Mouse (Mus musculus): Measurements from ENCODE around the gene Ric3. TPM values are rescaled to one million over a fixed set of nuclear protein-coding genes. Genes with fewer than 3 reads are reported as not detected.

Ric3 gene
- total and polyA plus RNA-seq, 3 experiments = 0.13 TPM; not detected in 2

- no peak for TF ChIP-seq MAFK (IDR thresholded peaks at IDR 0.05; ENCODE audit: insufficient replicate concordance, low read length)
- no peak for TF ChIP-seq PAX5 (IDR thresholded peaks at IDR 0.05; ENCODE audit: low read length)
- no peak for TF ChIP-seq MEF2A (IDR thresholded peaks at IDR 0.05; ENCODE audit: borderline replicate concordance, low read depth, low read length)
- TF ChIP-seq ZC3H11A (IDR thresholded peaks at IDR 0.05; ENCODE audit: low read depth, low read length) = no peak
- TF ChIP-seq RAD21 (IDR thresholded peaks at IDR 0.05; ENCODE audit: low read depth, low read length) = no peak
- no peak for TF ChIP-seq MAX (IDR thresholded peaks at IDR 0.05; ENCODE audit: low read length)
- no peak for TF ChIP-seq MXI1 (IDR thresholded peaks at IDR 0.05; ENCODE audit: low read depth, low read length)
- Histone ChIP-seq H3K4me3 (replicated peaks in 1 of 3; ENCODE audit: low read depth in 2 of 3, low read length in 2 of 3, poor library complexity in 1 of 3) (no peak overlapping the region), H3K27me3 (replicated peaks) (peaks cover 38% of the 10 kb centered on the region), H3K9ac (ENCODE audit: insufficient read depth, low read depth) (no peak overlapping the region), H3K9me3 (replicated peaks; ENCODE audit: low read length) (peaks cover 5% of the 10 kb centered on the region), H3K4me2 (ENCODE audit: insufficient read depth, low read depth, poor library complexity, severe bottlenecking) (no peak overlapping the region), H3K4me1 (ENCODE audit: control insufficient read depth in 1 of 2, insufficient read depth in 2 of 2) (no peaks in the 10 kb centered on the region), H3K79me2 (replicated peaks; ENCODE audit: control insufficient read depth, extremely low read depth, insufficient read depth, poor library complexity, severe bottlenecking) (no peaks in the 10 kb centered on the region), H3K36me3 (replicated peaks in 1 of 2; ENCODE audit: control insufficient read depth in 1 of 2, insufficient read depth in 1 of 2, low read length in 1 of 2) (no peaks in the 10 kb centered on the region), H3K27ac (ENCODE audit: insufficient read depth, low read depth) (no peak overlapping the region)
- in situ Hi-C loops (cut with MboI; ENCODE audit: low pct_ligation_motif_present, low pct_unique_long_range_greater_than_20kb, low sequenced_read_pairs) = loop anchor here (10.0 kb wide), 1 partner anchor 212 kb away; no protein-coding TSS in a partner anchor
- dilution Hi-C loops (cut with MboI; ENCODE audit: extremely low pct_ligation_motif_present, extremely low pct_unique_long_range_greater_than_20kb, low sequenced_read_pairs) = no loop called here
- no peak for DNase-seq (ENCODE audit: extremely low read depth)
Measured at GRCm38 (mm10) chr7:109026976-109027375, 56.2 kb downstream of the Ric3 start.

DNA sequence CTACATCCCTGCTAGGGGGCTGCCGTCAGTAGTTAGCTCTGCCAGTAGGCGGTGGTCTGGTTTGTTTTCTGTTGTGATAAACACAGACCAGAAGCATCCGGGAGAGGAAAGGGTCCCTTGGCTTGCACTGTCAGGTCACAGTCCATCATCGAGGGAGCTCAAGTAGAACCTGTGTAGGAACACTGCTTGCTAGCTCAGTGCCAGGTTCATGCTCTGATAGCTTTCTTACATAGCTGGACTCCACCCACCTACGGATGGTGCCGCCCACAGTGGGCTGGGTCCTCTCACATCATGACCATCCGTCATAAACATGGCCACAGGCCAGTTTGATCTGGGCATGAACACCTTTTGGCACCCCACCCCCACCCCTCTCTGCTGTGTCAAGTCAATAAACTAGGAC is 57.4 kb downstream of the Ric3 start:
- H3K27ac ChIP-seq (ENCODE audit: insufficient read depth, low read depth) = no peak overlapping the region
- H3K27me3 ChIP-seq (replicated peaks) = peaks cover 25% of the 10 kb centered on the region
- TF ChIP-seq CHD1 (IDR thresholded peaks at IDR 0.05; ENCODE audit: low read depth, low read length) = no peak
- no peak for TF ChIP-seq POLR2AphosphoS2 (IDR thresholded peaks at IDR 0.05; ENCODE audit: low read depth, low read length)
- no peak for TF ChIP-seq JUND (conservative IDR thresholded peaks at IDR 0.05; ENCODE audit: low read depth, low read length)
- TF ChIP-seq ELF1 (IDR thresholded peaks at IDR 0.05; ENCODE audit: low read depth, low read length) = no peak
- no peak for TF ChIP-seq ETS1 (conservative IDR thresholded peaks at IDR 0.05; ENCODE audit: low read depth, low read length)
- TF ChIP-seq ZKSCAN1 (IDR thresholded peaks at IDR 0.05; ENCODE audit: borderline replicate concordance, low read depth, low read length) = no peak
- dilution Hi-C loops (cut with MboI; ENCODE audit: extremely low pct_ligation_motif_present, extremely low pct_unique_long_range_greater_than_20kb, low sequenced_read_pairs) = no loop called here
- in situ Hi-C loops (cut with MboI; ENCODE audit: low pct_ligation_motif_present, low pct_unique_long_range_greater_than_20kb, low sequenced_read_pairs) = loop anchor here (10.0 kb wide), 1 partner anchor 211 kb away; no protein-coding TSS in a partner anchor
- H3K79me2 ChIP-seq (replicated peaks; ENCODE audit: control insufficient read depth, extremely low read depth, insufficient read depth, poor library complexity, severe bottlenecking) = no peaks in the 10 kb centered on the region
- H3K9ac ChIP-seq (ENCODE audit: insufficient read depth, low read depth) = no peak overlapping the region
- no peak overlapping the region for H3K4me3 ChIP-seq (replicated peaks in 1 of 3; ENCODE audit: low read depth in 2 of 3, low read length in 2 of 3, poor library complexity in 1 of 3)
- H3K4me2 ChIP-seq (ENCODE audit: insufficient read depth, low read depth, poor library complexity, severe bottlenecking) = no peak overlapping the region
- H3K4me1 ChIP-seq (ENCODE audit: control insufficient read depth in 1 of 2, insufficient read depth in 2 of 2) = no peaks in the 10 kb centered on the region
- H3K9me3 ChIP-seq (replicated peaks; ENCODE audit: low read length) = peaks cover 5% of the 10 kb centered on the region
- no peaks in the 10 kb centered on the region for H3K36me3 ChIP-seq (replicated peaks in 1 of 2; ENCODE audit: control insufficient read depth in 1 of 2, insufficient read depth in 1 of 2, low read length in 1 of 2)
- no peak for DNase-seq (ENCODE audit: extremely low read depth)

- no peak overlapping the region for H3K27ac ChIP-seq (ENCODE audit: insufficient read depth, low read depth)
- TF ChIP-seq POLR2A (IDR thresholded peaks at IDR 0.05; ENCODE audit: low read depth, low read length) = no peak
- no peak for TF ChIP-seq ELF1 (IDR thresholded peaks at IDR 0.05; ENCODE audit: low read depth, low read length)
- peak; percentile 68 for TF ChIP-seq RAD21 (IDR thresholded peaks at IDR 0.05; ENCODE audit: low read depth, low read length)
- peak; percentile 82 to 83 for TF ChIP-seq CTCF (conservative IDR thresholded peaks at IDR 0.05 in 1 of 2, IDR thresholded peaks at IDR 0.05 in 1 of 2; ENCODE audit: low read depth in 2 of 2, low read length in 2 of 2)
- TF ChIP-seq SMC3 (IDR thresholded peaks at IDR 0.05; ENCODE audit: low read depth, low read length) = peak; percentile 53
- dilution Hi-C loops (cut with MboI; ENCODE audit: extremely low pct_ligation_motif_present, extremely low pct_unique_long_range_greater_than_20kb, low sequenced_read_pairs) = no loop called here
Measured at GRCm38 (mm10) chr7:109021428-109021827, 61.7 kb downstream of the Ric3 start.

More at GRCm38 (mm10) chr7:109021428-109021827, 61.7 kb downstream of the Ric3 start:
- no peaks in the 10 kb centered on the region for H3K79me2 ChIP-seq (replicated peaks; ENCODE audit: control insufficient read depth, extremely low read depth, insufficient read depth, poor library complexity, severe bottlenecking)
- peaks cover 36% of the 10 kb centered on the region for H3K27me3 ChIP-seq (replicated peaks)
- peaks cover 5% of the 10 kb centered on the region for H3K9me3 ChIP-seq (replicated peaks; ENCODE audit: low read length)
- H3K9ac ChIP-seq (ENCODE audit: insufficient read depth, low read depth) = no peak overlapping the region
- H3K4me1 ChIP-seq (ENCODE audit: control insufficient read depth in 1 of 2, insufficient read depth in 2 of 2) = no peaks in the 10 kb centered on the region
- DNase-seq (ENCODE audit: extremely low read depth) = peak; percentile 61
- in situ Hi-C loops (cut with MboI; ENCODE audit: low pct_ligation_motif_present, low pct_unique_long_range_greater_than_20kb, low sequenced_read_pairs) = loop anchor here (5.0 to 10.0 kb wide), 2 partner anchors 54 to 207 kb away; no protein-coding TSS in a partner anchor
- H3K4me2 ChIP-seq (ENCODE audit: insufficient read depth, low read depth, poor library complexity, severe bottlenecking) = no peak overlapping the region
- H3K4me3 ChIP-seq (replicated peaks in 1 of 3; ENCODE audit: low read depth in 2 of 3, low read length in 2 of 3, poor library complexity in 1 of 3) = no peak overlapping the region
- H3K36me3 ChIP-seq (replicated peaks in 1 of 2; ENCODE audit: control insufficient read depth in 1 of 2, insufficient read depth in 1 of 2, low read length in 1 of 2) = no peaks in the 10 kb centered on the region
